Mouse (Mus musculus): Measurements from ENCODE around the gene Baat.
A peak's percentile ranks its signal among the peaks of the same experiment; 100 is the strongest.
"Not testable (repeated sequence)": the region's sequence is repeated elsewhere in the genome, so short reads cannot be mapped to it uniquely, and the experiment has no call there.

Gene Baat

DNA sequence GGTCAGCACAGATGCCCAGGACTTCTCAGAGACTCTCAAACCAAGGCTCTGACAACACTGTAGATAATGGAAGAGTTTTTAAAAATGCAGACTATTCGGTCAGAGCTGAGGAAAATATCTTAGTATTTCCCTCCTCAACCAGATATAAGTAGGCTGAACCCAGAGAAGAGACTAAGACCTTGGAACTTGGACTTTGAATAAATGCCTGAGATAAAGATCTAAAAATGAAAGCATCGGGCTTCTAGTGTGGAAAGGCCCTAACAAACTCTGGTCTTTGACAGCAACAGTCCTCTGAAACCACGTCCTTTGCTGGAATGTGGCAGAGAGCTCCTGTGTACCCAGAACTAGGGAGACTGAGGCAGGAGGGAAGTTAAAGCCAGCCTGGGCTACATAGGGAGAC is at the start of gene Baat:
Gene Baat, minus strand, starts transcription at position 172 of the 400 bp plus-strand sequence.
- DNase-seq (ENCODE audit: low spot score) = no peak

DNA sequence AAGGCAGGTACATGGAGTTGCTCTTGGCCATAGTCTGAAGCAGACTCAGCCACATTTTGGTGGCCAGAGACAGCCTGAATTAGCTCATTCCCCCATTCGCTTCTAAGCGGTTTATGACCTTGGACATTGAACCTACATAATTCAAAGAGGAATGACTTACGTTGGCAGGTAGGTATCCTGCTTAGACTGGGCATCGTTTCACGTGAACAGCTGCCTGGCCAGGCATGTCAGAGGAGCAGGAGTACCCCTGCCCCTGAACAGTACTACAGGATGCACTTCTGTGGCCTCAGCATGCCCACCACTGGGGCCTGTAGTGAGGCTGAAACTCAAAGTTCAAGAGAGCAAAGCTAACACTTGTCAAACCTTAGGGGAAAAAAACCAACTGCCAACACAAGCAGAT is 47.0 kb upstream of the Baat start:
- DNase-seq (ENCODE audit: low spot score) = no peak

DNA sequence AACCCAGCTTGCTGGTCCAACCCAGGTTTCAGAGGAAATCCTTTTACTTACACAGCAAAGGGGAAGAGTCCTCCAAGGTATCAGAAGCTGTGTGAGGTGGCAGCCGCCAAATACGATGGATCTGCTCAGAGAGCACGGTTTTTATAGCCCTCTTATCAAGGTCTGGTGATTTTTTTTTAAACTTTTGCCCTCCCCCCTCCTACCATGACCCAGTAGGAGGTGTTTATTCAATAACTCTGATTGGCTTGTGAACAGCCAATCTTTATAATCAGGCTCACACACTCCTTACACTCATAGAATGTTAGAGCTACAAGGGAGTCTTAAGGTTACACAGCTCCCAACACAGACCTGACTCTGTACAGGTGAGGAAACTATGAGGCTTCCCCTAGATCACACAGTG is 43.0 kb upstream of the Baat start, which contains the start of gene Aldob:
Gene Aldob, minus strand, starts transcription at position 164 of the 400 bp plus-strand sequence.
- no peak for DNase-seq (ENCODE audit: low spot score)

DNA sequence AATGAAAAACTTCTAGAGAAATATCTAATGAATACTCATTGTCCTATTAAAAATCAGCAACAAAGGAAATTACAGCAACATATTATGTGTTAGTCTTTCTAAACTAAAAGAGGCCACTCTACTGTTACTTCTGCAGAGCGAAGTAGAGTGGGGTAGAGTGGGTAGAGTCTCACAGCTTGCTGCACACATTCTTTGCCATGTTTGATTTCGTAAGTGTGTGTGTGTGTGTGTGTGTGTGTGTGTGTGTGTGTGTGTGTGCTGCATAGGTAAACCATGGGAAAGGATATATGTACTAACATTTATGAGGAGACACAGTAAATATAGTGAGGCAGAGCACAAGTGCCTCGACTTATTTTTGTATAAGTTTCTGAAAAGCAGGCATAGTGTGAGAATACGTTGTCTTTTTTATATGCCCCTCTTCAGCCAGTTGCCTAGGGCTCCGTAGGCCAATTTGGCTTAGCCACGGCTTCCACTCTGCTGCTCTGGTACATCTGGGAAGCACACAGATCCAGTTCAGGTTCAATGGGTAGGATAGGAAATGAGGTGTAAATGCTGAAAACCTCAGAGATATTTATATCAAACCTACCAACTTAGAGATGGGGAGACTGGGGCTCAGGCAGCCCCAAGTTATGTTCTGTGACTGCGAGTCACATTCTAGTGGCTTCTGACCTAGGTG is 41.3 kb upstream of the Baat start:
- DNase-seq (ENCODE audit: low spot score) = no peak

DNA sequence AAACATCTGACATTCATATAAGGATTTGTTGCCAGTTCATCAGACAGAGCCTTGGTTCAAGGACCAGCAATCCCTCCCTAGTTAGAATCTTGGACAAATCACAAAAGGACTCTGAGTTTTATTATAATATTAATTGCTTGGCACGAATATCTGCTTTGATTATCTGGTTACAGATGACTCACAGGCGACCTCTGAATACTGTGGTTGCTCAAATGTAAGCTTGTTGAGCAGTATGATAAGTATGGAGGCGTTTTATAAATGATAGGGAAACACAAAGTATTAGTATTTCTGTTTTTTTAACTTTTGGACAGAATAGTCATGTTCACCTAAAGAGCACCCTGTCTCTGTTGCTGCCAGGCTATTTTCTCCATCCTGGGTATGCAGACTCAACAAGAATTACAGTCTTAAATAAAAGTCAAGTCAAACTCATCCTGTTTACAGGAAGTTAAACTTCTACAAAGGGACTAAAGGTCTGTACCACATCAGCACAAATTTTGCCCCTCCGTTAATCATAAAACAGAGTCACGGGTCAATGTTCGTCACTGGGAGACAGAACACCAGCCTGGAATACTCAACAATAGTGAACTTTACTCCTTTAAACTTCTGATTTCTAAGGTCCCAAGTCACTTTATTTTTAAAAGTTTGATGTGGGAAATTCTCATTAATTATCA is 40.7 kb upstream of the Baat start:
- DNase-seq (ENCODE audit: low spot score) = no peak

DNA sequence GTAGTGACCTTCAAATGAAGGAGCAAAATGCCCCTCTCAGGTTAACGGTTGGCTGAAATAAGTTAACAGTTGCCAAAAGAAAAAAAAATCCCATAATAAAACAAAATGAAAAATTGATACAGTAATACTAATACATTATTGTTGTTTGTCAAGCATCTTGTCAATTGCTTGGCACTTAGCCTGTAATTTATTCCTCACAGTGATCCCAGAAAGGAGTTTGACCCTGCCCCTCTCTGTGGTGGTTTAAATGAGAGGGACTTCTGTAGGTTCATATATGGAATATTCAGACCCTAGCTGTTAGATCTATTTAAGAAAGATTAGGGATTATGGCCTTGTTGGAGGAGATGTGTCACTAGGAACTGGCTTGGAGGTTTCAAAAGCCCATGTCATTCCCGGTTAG is 39.7 kb upstream of the Baat start:
- no peak for DNase-seq (ENCODE audit: low spot score)

DNA sequence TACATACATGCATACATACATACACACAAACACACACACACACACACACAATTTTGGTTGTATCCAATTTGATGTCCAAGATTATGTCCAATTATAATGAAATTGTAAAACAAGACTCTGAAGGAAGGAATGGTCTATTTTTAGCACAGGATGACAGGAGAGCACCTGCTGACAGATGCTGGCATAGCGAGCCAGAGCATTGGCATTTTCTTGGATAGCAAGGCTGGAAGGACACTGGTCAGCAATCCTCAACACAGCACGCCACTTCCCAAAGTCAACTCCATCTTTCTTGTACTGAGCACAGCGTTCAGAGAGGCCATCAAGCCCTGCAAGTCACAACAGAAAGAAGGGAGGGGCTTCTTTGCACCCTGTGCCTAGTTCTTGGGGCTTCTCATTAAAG is 34.6 kb upstream of the Baat start:
- no peak for DNase-seq (ENCODE audit: low spot score)

DNA sequence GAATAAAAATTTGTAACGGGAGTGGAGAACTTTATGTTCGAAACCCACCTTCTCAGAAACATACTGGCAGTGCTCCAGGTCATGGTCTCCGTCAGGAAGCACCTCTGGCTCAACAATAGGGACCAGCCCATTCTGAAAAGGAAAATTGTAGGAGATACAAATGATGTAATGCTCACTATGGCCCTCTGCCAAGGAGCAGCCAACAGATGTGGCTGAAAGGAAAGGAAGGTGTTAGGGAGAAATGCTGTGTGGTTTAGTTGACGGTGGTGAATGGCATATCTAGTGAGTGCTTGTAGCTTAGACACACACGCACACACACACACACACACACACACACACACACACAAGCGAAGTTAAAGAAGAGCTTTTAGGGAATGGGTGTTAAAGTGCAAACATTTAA is 33.3 kb upstream of the Baat start:
- no peak for DNase-seq (ENCODE audit: low spot score)

DNA sequence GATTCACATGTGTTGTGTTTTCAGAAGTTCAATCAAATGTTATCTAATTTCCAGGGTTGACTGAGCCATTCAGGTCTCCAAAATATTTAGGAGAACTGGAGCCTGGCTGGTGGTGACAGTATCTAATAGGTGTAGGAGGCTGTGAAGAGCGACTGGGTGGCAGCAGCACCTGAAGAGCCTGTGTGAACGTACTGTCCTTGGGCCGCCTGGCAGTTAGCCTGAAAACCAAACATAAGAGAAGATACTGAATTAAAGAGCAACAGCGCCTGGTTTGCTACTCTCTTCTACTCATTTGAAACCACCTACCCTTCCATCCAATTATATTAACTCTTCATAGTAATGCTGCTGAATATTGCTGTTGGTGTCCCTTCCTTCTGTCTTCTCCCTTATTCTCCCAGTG is 30.3 kb upstream of the Baat start:
- no peak for DNase-seq (ENCODE audit: low spot score)

DNA sequence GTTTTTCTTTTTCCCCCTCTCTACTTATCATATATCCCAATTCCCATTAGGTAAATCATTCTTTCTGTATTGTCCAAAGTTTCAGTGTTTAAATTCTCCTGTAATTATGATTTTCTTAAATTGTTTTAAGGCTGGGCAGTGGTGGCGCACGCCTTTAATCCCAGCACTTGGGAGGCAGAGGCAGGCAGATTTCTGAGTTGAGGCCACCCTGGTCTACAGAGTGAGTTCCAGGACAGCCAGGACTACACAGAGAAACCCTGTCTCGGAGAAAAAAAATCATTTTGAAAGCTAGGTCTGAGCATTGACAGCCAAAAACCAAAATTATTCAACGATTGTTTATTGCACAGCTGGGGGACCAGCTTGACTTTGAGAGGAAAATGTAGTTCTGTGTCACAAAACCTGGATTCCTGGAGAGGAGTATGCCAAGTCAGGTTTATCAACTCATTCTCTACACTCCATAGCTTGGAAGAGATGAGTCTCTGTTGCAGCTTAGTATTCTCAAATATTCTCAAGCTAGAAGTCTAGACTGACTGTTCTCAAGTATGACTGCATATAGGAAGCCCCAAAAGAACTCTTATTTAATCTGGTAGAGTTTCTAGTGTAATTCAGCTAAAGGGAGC is 29.4 kb upstream of the Baat start:
- DNase-seq (ENCODE audit: low spot score) = no peak

DNA sequence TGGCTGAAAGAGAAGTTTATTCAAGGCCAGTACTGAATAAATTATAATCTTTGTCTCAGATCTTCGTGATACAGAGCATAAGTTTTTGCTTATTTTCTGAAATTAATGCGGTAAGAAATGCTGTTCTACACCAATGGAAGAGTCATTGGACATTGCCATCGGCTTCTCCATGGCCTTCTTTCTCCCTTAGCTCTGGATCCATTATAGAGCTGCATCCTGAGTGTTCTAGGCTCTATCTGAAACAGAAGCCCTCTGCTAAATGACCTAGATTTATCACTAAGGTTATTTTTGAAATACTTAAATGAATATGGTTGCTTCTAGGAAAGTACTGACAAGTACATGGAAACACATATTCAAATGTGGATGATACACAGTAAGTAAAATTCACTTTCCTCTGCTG is 28.7 kb upstream of the Baat start:
- DNase-seq (ENCODE audit: low spot score) = no peak

DNA sequence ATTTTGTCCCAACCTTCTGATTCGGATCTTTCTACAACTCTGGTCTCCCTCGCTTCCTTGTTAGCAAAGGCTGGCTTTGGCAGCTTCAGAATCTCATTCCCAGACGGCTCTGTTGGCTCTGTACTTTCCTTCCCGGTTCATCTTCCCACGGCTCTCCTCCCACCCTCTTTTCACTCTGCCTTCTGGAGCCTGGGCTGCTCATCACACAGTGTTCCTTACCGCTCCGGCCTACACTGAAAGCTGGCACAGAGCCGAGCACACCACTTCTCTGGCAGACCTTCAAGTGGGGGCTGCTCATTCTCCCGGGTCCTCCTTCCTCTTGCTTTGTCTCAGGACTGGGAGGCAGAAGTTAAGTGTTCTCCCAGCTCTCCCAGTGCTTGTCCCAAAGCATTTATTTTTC is 16.2 kb upstream of the Baat start:
- DNase-seq (ENCODE audit: low spot score) = no peak

DNA sequence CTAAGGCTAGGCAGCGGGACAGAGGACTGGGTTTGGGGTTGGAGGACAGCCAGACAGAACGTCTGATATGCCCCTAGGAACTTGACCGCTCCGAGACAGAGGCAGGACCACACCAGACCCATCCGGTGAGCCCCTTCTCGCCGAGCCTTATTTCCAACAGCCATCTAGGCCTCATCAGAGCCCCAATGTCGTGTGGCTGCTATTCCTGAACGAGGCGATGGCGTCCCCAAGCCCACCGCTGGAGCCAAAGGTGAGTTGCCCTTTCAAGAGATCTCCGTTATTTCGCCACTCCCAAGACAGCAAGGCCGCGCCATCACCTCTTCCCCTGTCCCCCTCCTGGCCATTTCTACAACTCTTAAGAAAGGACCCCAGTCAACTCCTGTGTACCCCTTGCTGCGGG is 15.0 kb upstream of the Baat start:
- no peak for DNase-seq (ENCODE audit: low spot score)

DNA sequence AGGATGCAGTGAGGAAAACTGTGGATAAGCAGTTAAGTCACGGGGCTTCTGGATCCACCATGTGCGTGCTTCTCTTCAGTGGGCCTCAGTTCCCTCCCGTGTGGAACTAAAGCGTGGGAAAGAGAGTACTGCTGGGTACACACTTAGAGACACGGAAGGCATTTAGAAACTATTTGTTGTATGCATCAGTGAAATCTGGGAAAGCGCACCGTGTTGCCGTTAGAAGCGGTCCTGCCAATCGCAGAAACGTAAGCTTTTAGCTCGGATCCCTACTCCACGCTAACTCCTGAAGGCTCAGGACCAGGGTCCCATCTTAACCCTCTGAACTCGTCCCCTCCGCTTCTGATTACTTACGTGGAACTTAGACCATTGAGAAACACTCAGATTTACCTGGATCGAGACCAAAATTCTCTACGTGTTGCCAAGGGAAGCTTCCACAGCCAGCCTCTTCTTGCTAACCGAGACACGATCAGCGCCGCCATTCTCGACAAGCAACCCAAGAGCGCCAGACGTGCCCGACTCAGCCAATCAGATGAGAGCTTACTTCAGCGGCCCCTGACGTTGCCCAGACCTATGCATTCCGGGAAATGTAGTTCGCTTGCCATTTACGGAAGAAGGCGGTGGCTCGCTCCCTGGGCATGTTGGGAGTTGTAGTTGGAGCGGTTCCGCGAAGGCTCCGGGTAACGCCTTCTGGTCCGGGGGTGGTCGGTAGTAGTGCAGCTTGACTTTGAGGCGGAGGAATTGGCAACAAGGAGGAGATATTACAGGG is 14.4 kb upstream of the Baat start, which contains the start of the genes Mrpl50 and Zfp189:
Gene Mrpl50, minus strand, starts transcription at position 522 of the 769 bp plus-strand sequence.
Gene Zfp189, plus strand, starts transcription at position 605 of the 769 bp plus-strand sequence.
- peak; percentile 63 for DNase-seq (ENCODE audit: low spot score)

DNA sequence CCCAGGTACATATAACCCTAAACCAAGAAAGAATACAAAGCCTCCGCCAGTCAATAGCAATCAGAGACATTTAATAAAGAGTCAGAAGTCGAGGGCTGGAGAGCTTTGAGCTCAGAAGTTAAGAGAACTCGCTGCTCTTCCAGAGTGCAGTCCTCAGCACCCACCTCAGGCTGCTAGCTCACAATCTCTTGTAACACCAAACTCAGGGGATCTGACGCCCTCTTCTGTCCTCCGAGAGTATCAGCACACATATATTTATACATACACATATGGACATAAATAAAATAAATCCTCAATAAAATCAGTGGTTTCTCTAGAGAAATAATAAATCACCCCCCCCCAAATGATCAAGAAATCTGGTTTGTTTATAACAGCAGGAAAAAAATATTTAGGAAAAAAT is 13.1 kb upstream of the Baat start:
- no peak for DNase-seq (ENCODE audit: low spot score)

DNA sequence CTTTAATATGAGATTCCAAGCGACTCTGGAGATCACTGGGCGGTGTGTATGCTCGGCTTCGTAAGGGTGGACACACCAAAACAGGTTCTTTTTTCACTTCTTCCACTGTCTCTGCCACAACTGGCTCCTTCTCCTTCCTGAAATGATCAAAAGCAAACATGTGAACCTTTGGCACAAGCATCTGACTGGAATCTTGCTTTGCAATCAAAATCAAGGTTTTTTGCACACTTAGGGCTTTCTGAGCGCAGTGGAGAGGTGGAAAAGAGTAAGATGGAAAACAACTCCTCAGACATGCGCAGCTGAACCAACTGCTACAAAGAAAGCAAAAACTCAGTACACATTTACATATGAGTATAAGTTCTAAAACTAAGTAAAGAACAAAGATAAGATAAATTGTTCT is 8.1 kb upstream of the Baat start:
- DNase-seq (ENCODE audit: low spot score) = no peak

DNA sequence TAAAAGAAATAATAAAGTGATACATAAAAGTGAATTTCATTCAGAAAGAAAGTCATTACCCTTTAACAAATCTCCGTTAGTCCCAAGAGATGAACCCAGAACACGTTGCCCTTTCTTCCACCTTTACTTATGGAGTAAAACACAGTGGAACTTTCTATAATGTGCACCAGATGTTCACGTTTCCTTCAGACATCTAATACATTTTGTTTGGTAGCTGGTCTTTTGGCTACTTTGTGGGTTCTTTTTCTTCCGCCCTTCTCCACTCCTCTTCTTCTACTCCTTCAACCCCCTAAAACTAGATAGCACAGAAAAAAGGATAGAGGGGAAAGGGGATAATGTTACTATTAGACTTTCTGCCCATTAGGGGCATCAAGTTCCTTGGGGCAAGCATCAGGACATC is 6.3 kb upstream of the Baat start:
- DNase-seq (ENCODE audit: low spot score) = no peak

DNA sequence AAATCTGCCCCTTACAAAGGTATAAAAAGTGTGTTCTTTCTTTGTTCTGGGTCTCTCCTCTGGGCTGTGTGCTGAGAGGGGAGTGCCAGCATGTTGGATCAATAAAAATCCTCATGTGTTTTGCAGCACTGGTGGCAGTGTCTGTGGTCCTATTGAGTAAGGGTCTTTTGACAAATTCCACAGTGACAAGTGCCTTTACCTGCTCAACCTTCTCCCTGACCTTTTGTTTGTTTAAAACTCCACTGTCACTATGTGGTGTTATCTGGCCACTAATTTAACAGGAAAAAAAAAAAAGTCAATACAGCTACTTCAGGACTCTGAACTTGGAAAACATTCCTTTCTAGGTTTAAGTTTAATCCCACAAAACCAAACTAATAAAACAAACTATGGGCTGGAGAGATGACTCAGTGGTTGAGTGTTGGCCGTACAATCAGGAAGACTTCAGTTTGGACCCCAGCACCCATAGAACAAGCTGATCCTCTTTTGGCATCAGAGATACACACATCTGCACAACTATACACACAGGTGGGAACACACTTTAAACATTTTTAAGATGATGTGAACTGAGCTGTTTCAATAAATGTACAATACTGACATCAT is 4.0 kb upstream of the Baat start:
- DNase-seq (ENCODE audit: low spot score) = not testable (repeated sequence)

DNA sequence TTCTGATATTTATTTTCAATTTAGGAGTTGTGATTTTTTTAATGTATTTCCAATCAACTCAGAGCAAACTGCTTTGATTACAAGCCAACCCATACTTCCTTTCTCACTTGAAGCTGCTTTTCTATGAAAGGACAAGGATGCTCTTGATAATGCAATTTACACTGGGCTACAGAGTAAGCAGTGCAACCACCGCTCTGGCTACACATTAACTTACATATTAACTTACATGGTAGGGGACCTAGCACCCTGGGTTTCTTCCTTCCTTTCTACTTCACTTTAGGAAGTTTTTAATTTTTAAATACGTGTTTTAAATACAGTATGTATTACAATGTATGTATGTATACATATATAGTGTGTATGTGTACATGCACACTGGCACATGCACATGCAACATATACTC is 2.8 kb upstream of the Baat start:
- DNase-seq (ENCODE audit: low spot score) = no peak

DNA sequence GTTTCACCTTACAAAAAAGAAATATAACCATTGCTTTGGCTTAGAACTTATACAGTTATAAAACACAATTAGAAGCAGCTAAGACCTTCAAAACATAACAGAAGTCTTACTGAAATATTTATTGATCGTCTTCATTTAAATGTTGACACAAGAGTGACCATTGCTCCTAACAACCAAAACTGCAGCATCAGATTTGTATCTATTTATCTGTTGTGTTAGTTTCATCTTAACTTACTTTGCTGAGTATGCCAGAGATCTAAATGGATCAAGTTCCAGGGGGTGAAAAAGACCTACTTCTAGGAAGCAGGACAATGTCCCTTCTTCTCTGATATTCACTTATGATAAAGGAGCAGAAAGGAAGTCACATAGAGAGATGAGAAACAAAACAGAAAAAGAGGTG is 2.8 kb downstream of the Baat start:
- no peak for DNase-seq (ENCODE audit: low spot score)

DNA sequence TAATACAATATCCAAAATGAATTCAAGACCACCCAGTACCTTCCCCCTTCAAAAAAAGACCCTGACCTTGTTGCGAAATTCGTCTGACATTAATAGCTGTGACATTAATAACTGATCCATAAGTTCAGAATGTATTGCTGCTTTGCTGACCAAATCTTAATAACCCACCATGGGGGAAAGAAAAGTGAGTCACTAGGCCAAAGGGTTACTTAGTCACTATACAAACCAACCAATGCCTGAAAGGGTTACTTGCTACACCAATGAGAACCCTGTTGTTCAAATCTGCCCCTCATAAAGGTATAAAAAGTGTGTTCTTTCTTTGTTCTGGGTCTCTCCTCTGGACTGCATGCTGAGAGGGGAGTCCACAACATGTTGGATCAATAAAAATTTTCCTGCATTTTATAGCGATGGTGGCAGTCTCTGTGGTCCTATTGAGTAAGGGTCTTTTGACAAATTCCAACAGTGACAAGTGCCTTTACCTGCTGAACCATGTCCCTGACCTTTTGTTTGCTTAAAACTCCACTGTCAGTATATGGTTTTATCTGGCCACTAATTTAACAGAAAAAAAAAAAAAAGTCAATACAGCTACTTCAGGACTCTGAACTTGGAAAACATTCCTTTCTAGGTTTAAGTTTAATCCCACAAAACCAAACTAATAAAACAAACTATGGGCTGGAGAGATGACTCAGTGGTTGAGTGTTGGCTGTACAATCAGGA is 20.3 kb downstream of the Baat start:
- DNase-seq (ENCODE audit: low spot score) = not testable (repeated sequence)

DNA sequence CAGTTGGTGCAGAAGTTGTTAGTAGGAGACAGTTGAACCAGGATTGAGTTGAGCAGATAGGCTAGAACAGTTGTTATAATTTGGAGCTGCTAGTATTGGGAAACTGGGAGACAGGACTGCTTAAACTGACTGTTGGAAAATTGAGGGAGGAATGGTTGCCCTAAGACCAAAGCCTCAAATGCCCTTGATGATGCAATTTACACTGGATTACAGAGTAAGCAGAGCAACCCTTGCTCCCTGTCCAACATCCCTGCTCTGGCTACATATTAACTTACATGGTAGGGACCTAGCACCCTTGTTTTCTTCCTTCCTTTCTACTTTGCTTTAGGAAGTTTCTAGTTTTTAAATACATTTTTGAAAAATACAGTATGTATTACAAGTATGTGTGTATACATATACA is 20.9 kb downstream of the Baat start:
- DNase-seq (ENCODE audit: low spot score) = no peak

Measured in urinary bladder, postnatal 10 days (tissue).